Mouse (Mus musculus) midbrain, embryonic 12.5 days (tissue): ENCODE data around the gene Ppargc1a. TPM values are rescaled to one million over a fixed set of nuclear protein-coding genes. Genes with fewer than 3 reads are reported as not detected.

Experiments used
- ATAC-seq: fragments of 200-750 bp; cut with Nextera tagmentation; 2 replicates; pipeline ENCODE4 v1.8.0; 2017; ENCODE audit warnings: low read depth, moderate TSS enrichment, moderate library complexity; ENCODE audit not compliant: low FRiP score
- H3K27ac ChIP-seq: fragments of 300-500 bp; sonication (generic); replicated peaks from 2 replicates; pipeline ENCODE4 v1.5.1; 2016; ENCODE audit warnings: mild to moderate bottlenecking
- H3K27me3 ChIP-seq: fragments of 300-500 bp; sonication (generic); 2 replicates; pipeline ENCODE4 v1.6.1; 2016; ENCODE audit warnings: mild to moderate bottlenecking
- H3K36me3 ChIP-seq: fragments of 300-500 bp; sonication (generic); 2 replicates; pipeline ENCODE4 v1.6.1; 2016
- H3K4me1 ChIP-seq: fragments of 300-500 bp; sonication (generic); 2 replicates; pipeline ENCODE4 v1.6.1; 2016
- H3K4me2 ChIP-seq: fragments of 300-500 bp; sonication (generic); replicated peaks from 2 replicates; pipeline ENCODE4 v1.6.1; 2016; ENCODE audit warnings: mild to moderate bottlenecking, moderate library complexity
- H3K4me3 ChIP-seq: fragments of 300-500 bp; sonication (generic); 2 replicates; pipeline ENCODE4 v1.5.1; 2016; ENCODE audit warnings: mild to moderate bottlenecking
- H3K9ac ChIP-seq: fragments of 300-500 bp; sonication (generic); replicated peaks from 2 replicates; pipeline ENCODE4 v1.6.1; 2016; ENCODE audit warnings: mild to moderate bottlenecking, moderate library complexity
- H3K9me3 ChIP-seq: fragments of 300-500 bp; sonication (generic); 2 replicates; pipeline ENCODE4 v1.6.1; 2016; ENCODE audit warnings: mild to moderate bottlenecking
- WGBS: fragments of 180-500 bp; shearing (Covaris S2); methylation state at CpG from one replicate; pipeline ENCODE4 v1.1.7; 2016; 5-methylcytosine and 5-hydroxymethylcytosine counted together
- polyA plus RNA-seq: library from polyadenylated mRNA; unstranded; fragments of >200 nt; fragmentation: Nextera tagmentation; extraction: Ambion mirVana; gene quantifications from 2 replicates; pipeline ENCODE4 v1.2.1, GENCODE M21; 2016

Gene Ppargc1a
- polyA plus RNA-seq, 1 experiment from 2014 or later: 3.9 TPM

DNA sequence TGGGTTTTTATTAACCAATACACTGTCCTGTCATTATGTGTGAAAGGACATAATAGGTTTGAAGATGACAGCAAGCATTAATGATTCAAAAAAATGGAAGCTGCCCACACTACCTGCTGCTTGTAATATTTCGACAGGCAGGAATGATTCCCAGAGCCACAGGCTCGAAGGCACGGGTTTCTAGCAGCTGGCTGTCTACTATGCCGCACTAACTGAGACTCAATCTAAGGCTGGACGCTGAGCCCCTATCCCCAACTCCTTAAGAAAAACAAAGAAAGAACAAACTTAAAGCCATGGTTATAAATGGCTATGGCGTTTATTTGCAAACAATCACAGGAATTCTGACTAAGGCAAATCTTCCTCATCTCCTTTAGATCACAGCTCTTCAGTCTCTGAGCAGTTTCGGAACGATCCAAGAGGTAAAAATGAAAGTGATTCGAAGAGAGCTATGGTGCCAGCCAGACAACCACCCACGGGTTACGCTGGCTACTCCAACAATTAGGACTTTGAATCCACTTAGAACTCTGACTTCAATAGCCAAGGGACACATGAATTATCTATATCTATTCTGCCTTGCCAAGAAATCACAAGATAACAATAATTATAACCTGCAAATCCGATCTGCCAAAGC is 15.6 kb downstream of the Ppargc1a start:
- H3K27ac ChIP-seq: peak overlapping the region; percentile 55; the same call in 1 of the 2 replicates
- H3K9ac ChIP-seq: peak overlapping the region; percentile 37; the same call in 1 of the 2 replicates
- no peaks in the 10 kb centered on the region for H3K9me3 ChIP-seq
- 23% methylated on average over 12 of the region's 12 CpGs for WGBS
- H3K4me1 ChIP-seq: peaks cover 9% of the 10 kb centered on the region
- no peaks in the 10 kb centered on the region for H3K27me3 ChIP-seq
- H3K4me3 ChIP-seq: peak overlapping the region; percentile 47
- H3K36me3 ChIP-seq: no peaks in the 10 kb centered on the region
- ATAC-seq: peak; percentile 45; the same call in 1 of the 2 replicates
- peak overlapping the region; percentile 63 for H3K4me2 ChIP-seq

DNA sequence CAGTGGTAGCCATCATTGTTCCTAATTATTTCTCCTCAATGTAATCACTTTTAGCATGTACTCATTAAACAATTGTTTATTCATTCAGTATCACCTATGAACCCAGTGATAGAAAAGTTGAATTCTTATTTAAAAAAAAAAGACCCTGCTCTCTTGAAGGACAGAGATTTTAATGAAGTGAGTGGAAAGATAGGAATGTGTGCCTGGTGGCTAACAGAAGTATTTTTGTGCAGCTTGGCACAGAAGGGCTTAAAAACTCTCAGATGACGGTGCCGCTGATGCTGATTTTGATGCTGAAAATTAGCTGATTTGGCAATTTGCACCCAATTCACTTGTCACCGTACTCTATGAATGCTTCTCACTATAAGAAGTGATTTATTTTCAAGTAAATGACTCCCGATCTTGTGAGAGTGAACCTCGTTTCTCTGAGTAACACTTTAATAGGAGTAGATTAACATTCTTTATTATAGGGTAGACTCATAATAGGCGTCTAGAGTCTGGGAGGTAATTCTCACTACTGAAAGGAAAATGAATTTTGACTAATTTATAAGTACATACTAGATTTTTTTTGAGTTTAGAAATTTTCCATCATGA is 20.0 kb downstream of the Ppargc1a start:
- Histone ChIP-seq H3K4me1 (0 out of 2 replicates have a peak, but pooled peaks cover 6% of the 10 kb centered on the region), H3K4me2 (no peak overlapping the region), H3K9me3 (no peaks in the 10 kb centered on the region), H3K4me3 (no peak overlapping the region), H3K27ac (no peak overlapping the region), H3K9ac (no peak overlapping the region), H3K27me3 (no peaks in the 10 kb centered on the region), H3K36me3 (no peaks in the 10 kb centered on the region)
- 82% methylated on average over 6 of the region's 6 CpGs for WGBS
- ATAC-seq: no peak

DNA sequence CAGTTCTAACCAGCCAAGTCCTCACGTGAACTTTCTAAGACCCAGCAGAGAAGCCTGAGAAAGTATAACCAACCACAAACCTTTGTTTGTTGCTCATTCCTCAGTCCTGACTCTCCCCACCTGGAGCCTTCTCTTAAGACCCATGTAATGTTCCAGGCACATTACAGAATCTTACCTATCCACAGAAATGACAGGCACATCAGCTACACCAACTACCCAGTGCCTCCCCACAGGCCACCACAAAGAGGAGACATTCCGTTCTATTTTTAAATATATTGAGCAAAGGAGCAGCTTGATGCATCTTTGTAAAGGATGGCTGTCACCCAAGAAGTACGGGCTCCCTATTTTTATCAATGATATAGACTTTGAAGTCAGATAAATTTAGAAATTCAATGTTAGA is 20.7 kb downstream of the Ppargc1a start:
- no peaks in the 10 kb centered on the region for H3K27me3 ChIP-seq
- no peak overlapping the region for H3K4me2 ChIP-seq
- no peak overlapping the region for H3K4me3 ChIP-seq
- WGBS: 91% methylated on average over 3 of the region's 3 CpGs
- no peak overlapping the region for H3K27ac ChIP-seq
- H3K36me3 ChIP-seq: no peaks in the 10 kb centered on the region
- no peak overlapping the region for H3K9ac ChIP-seq
- H3K9me3 ChIP-seq: no peaks in the 10 kb centered on the region
- H3K4me1 ChIP-seq: 0 out of 2 replicates have a peak, but pooled peaks cover 4% of the 10 kb centered on the region
- no peak for ATAC-seq

DNA sequence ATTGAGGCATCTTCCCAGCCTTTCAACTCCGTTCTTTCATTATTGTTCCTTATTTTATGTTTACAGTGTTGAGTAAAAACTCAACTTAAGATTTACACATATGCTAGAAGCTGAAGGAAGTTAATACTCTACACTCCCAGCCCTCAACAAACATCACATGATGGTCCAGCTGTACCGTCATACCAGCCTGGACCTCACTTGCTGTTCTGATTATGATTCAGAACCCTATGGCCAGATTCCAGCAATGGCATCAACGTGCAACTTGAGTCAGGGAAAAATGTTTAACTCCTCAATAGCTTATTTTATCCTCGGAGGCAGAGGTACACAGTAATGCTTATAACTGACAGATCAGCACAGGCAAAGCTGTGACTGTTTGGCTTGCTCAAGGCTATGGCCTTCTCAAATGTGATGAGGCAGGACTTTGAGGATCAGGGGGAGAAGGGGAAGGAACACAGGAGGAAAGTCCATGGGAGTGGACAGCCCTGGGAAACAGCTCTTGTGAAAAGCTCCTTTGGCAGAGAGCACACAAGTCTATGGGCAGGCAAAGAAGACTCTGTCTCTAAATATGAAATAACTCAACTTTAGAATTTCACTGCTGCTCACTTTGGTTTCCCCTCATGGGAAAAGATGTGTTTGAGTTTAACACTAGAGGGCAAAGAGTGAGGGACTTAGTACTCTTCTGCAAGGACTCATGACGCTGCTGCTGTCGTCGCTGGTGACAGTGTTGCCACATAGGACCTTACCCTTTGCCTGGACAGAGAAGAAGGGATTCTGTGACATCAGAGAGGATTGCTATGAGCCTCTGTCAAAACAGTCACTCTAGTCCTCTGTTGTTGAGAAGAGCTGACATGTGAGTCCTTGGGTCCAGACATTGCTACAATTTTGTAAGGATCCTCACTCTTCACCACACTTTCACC is 22.1 kb downstream of the Ppargc1a start:
- 82% methylated on average over 7 of the region's 7 CpGs for WGBS
- Histone ChIP-seq H3K9me3 (no peaks in the 10 kb centered on the region), H3K36me3 (no peaks in the 10 kb centered on the region), H3K4me1 (0 out of 2 replicates have a peak, but pooled peaks cover 3% of the 10 kb centered on the region), H3K4me3 (no peak overlapping the region), H3K27me3 (no peaks in the 10 kb centered on the region), H3K4me2 (no peak overlapping the region), H3K27ac (no peak overlapping the region), H3K9ac (no peak overlapping the region)
- no peak for ATAC-seq

DNA sequence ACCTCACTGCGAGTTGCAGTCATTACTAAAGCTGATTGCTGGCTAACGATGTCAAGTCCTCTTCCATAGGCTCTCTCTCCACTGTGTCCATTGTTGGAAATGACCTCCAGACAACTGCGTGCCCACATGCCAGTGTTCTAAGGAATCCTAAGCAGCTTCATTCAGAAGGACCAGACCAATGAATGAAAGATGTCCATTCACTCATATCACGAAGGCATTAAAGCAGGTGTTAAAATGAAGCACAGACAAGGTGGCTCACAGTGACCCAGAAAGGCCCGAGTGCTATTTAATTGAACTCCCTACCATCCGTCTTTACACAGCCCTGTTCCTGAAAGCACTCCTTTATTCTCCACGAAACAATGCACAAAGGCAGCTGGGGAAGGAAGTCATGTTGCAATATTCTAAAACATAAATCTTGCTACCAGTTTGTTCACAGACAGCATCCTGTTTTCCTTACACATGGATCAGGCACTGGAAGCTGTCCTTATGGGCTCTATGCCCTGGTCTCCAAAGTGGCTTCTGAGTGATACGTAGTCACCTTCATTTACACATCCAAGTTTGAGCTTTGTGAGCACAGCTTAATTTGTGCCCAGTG is 23.3 kb downstream of the Ppargc1a start:
- Histone ChIP-seq H3K4me2 (no peak overlapping the region), H3K9me3 (no peaks in the 10 kb centered on the region), H3K27ac (no peak overlapping the region), H3K9ac (no peak overlapping the region), H3K27me3 (no peaks in the 10 kb centered on the region), H3K36me3 (no peaks in the 10 kb centered on the region), H3K4me3 (no peak overlapping the region), H3K4me1 (0 out of 2 replicates have a peak, but pooled peaks cover 3% of the 10 kb centered on the region)
- 59% methylated on average over 8 of the region's 8 CpGs for WGBS
- no peak for ATAC-seq

DNA sequence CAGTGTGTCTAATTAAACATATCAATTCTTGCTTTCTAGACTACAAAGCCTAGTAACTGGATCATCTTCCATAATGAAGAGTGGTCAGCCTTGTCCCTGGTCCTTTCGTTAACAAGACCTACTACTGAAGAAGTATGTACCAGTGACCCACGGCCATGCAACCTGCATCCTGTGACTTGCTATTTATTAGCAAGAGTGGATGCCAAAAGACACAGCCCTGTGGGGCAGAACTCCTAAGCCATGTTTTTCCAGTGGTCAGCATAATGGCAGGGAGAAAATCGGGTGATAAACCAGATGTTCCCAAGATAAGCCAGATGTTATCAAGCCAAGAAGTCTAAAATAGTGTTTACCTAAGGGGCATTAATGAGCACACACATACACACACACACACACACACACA is 26.0 kb downstream of the Ppargc1a start:
- no peaks in the 10 kb centered on the region for H3K27me3 ChIP-seq
- H3K27ac ChIP-seq: no peak overlapping the region
- H3K4me3 ChIP-seq: no peak overlapping the region
- no peak overlapping the region for H3K9ac ChIP-seq
- H3K4me1 ChIP-seq: 0 out of 2 replicates have a peak, but pooled peaks cover 3% of the 10 kb centered on the region
- H3K9me3 ChIP-seq: no peaks in the 10 kb centered on the region
- ATAC-seq: no peak
- no peak overlapping the region for H3K4me2 ChIP-seq
- 88% methylated on average over 3 of the region's 3 CpGs for WGBS
- H3K36me3 ChIP-seq: no peaks in the 10 kb centered on the region

DNA sequence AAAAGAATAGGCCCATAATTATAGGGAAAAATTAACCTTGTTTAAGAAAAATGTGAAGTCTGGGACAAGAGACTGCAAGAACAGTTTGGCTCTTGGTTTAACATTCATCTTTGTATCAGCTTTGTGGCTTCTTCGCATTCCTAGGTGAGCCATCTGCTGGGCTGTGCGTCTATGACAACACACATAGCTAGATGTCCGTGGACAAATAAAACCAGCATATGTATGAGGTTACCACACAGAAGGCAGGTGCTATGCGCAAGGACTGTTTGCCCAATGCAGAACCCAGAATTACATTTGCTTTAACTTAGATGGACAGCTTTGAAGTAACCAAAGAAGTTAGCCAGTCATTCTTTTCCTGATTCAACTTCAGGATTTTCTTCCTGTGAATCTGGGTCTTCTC is 26.7 kb downstream of the Ppargc1a start:
- WGBS: 76% methylated on average over 4 of the region's 4 CpGs
- no peak for ATAC-seq

DNA sequence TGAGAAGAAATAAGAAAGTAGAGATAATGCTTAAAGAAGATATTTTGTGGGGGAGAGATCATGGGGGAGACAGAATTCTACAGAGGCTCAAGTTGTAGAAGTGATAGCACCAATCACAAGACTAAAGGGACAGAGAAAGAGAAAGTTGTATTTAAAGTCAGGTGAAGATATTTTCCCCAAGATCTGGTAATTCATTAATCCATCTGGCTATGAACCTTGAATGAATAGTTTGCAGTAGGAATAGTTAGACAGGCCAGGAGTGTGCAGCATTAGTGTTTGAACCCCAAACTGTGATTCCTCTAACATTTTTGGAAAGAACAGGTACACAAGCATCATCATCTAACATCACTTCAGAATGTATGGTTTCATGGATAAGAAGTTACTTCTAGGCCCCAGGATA is 28.0 kb downstream of the Ppargc1a start:
- Histone ChIP-seq H3K4me2 (no peak overlapping the region), H3K4me3 (no peak overlapping the region), H3K9me3 (no peaks in the 10 kb centered on the region), H3K27me3 (no peaks in the 10 kb centered on the region), H3K4me1 (0 out of 2 replicates have a peak, but pooled peaks cover 3% of the 10 kb centered on the region), H3K9ac (no peak overlapping the region), H3K27ac (no peak overlapping the region), H3K36me3 (no peaks in the 10 kb centered on the region)
- no peak for ATAC-seq

More for the DNA sequence above, 26.7 kb downstream of the Ppargc1a start:
- Histone ChIP-seq H3K27ac (no peak overlapping the region), H3K4me2 (no peak overlapping the region), H3K4me3 (no peak overlapping the region), H3K9ac (no peak overlapping the region), H3K9me3 (no peaks in the 10 kb centered on the region), H3K4me1 (0 out of 2 replicates have a peak, but pooled peaks cover 3% of the 10 kb centered on the region), H3K27me3 (no peaks in the 10 kb centered on the region), H3K36me3 (no peaks in the 10 kb centered on the region)

DNA sequence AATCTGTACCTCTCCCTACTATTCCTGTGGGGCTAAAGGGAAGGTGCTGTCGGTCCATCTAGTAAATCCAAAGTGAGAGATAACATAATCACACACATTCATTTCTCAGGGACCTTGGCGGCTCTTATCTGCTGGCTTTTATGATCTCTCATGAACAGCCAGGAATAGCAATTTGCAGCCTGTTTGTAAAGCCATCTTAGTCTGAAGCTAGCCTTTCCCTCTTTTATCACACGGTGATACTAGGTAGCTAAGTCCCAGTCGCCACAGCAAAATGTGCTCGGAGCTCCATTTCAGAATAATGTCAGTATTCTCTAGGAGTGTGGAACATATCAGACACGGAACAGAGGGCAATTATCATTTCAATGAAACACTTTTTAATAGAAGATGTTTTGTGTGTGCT is 29.2 kb downstream of the Ppargc1a start:
- Histone ChIP-seq H3K4me3 (no peak overlapping the region), H3K9ac (no peak overlapping the region), H3K27me3 (no peaks in the 10 kb centered on the region), H3K4me1 (no peaks in the 10 kb centered on the region), H3K9me3 (no peaks in the 10 kb centered on the region), H3K27ac (no peak overlapping the region), H3K4me2 (no peak overlapping the region), H3K36me3 (no peaks in the 10 kb centered on the region)
- 77% methylated on average over 6 of the region's 6 CpGs for WGBS
- ATAC-seq: no peak

DNA sequence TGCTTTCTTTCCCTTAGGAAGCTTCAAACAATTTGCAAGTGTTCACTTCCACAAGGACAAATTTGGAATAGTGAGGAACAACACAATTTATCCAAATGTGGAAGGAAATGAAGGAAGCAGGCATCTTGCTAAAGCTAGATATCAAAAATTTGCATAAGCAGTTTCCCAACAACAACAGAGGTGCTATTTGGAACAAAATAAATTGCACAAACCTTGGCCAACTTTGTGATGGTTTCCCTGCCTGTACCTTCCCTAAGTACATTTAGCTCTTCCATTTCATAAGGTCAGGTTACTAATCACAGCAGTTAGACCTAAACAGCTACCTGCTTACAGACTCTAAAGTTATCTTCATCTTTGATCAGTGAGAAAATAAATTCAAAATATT is 29.9 kb downstream of the Ppargc1a start:
- Histone ChIP-seq H3K27ac (no peak overlapping the region), H3K9ac (no peak overlapping the region), H3K4me1 (no peaks in the 10 kb centered on the region), H3K4me2 (no peak overlapping the region), H3K36me3 (no peaks in the 10 kb centered on the region), H3K27me3 (no peaks in the 10 kb centered on the region), H3K9me3 (no peaks in the 10 kb centered on the region), H3K4me3 (no peak overlapping the region)
- no peak for ATAC-seq

DNA sequence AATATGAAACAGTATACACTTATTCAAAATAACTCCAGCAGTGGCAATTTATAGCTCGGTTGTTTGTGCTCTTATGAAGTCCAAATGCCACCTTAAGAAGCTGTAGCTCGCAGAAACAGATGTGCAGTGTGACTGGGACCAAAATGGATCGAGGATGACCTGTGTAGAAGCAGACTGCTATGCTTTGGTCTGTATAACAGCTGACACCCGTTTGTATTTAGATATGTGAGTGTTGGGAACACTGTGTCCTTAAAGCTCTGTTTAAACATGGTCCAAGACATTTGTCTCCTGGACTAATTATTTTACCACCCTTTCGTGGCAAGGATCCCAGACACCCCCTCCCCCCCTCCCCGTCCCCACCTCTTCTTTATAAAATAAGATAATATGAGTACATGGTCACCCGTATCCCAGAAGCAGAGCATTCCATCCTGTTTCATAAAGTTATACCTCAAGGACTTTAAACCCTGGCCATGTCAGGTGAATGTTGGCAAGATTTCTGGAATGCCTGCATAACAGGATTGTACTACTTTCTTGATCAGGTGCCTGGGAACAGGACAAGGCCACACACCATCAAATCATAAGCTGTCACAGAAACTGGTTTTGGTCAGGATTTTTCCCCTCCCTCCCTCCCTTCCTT is 30.4 kb downstream of the Ppargc1a start:
- Histone ChIP-seq H3K27ac (no peak overlapping the region), H3K4me2 (no peak overlapping the region), H3K4me3 (no peak overlapping the region), H3K9me3 (no peaks in the 10 kb centered on the region), H3K4me1 (no peaks in the 10 kb centered on the region), H3K36me3 (no peaks in the 10 kb centered on the region), H3K27me3 (no peaks in the 10 kb centered on the region), H3K9ac (no peak overlapping the region)
- ATAC-seq: no peak
- WGBS: 85% methylated on average over 7 of the region's 7 CpGs
